Mouse (Mus musculus) midbrain, postnatal 0 days (tissue): ENCODE measurements around the gene Cpsf2. TPM values are rescaled to one million over a fixed set of nuclear protein-coding genes. Genes with fewer than 3 reads are reported as not detected.

ENCODE experiments used
- ATAC-seq: fragments of 200-750 bp; cut with Nextera tagmentation; 2 replicates; pipeline ENCODE4 v1.8.0; 2017; ENCODE audit warnings: moderate number of reproducible peaks, mild to moderate bottlenecking, moderate TSS enrichment, moderate library complexity; ENCODE audit not compliant: low FRiP score
- DNase-seq: peaks from one replicate; pipeline ENCODE4 v3.0.0-alpha.2; 2015; ENCODE audit warnings: low spot score
- H3K27ac ChIP-seq: fragments of 300-500 bp; sonication (generic); 2 replicates; pipeline ENCODE4 v1.5.1; 2014; ENCODE audit warnings: low read depth, mild to moderate bottlenecking, low read length, mixed read lengths
- H3K27me3 ChIP-seq: fragments of 300-500 bp; sonication (generic); 2 replicates; pipeline ENCODE4 v1.6.1; 2014; ENCODE audit warnings: low read length, control low read depth, mixed read lengths; ENCODE audit not compliant: insufficient read depth
- H3K36me3 ChIP-seq: fragments of 300-500 bp; sonication (generic); 2 replicates; pipeline ENCODE4 v1.6.1; 2014; ENCODE audit warnings: low read length, control low read depth, mixed read lengths; ENCODE audit not compliant: insufficient read depth
- H3K4me1 ChIP-seq: fragments of 300-500 bp; sonication (generic); 2 replicates; pipeline ENCODE4 v1.6.1; 2014; ENCODE audit warnings: mild to moderate bottlenecking, control low read depth, antibody characterized with exemption, low read length, mixed read lengths; ENCODE audit not compliant: insufficient read depth
- H3K4me2 ChIP-seq: fragments of 300-500 bp; sonication (generic); 2 replicates; pipeline ENCODE4 v1.6.1; 2014; ENCODE audit warnings: low read depth, mild to moderate bottlenecking, low read length, mixed read lengths; ENCODE audit not compliant: poor library complexity, severe bottlenecking
- H3K4me3 ChIP-seq: fragments of 300-500 bp; sonication (generic); 2 replicates; pipeline ENCODE4 v1.5.1; 2014; ENCODE audit warnings: low read depth, mild to moderate bottlenecking, low read length, moderate library complexity
- H3K9ac ChIP-seq: fragments of 300-500 bp; sonication (generic); replicated peaks from 2 replicates; pipeline ENCODE4 v1.6.1; 2014; ENCODE audit warnings: mild to moderate bottlenecking, low read length, moderate library complexity, mixed read lengths; ENCODE audit not compliant: poor library complexity, severe bottlenecking
- H3K9me3 ChIP-seq: fragments of 300-500 bp; sonication (generic); 2 replicates; pipeline ENCODE4 v1.6.1; 2016; ENCODE audit warnings: low read length, control low read depth
- CTCF ChIP-seq: IDR thresholded peaks from 2 replicates; pipeline ENCODE4 v1.5.1; 2016; ENCODE audit warnings: antibody characterized with exemption, mild to moderate bottlenecking
- WGBS: fragments of 180-500 bp; shearing (Covaris S2); extraction: QIAGEN DNeasy Blood & Tissue Kit; methylation state at CpG from one replicate; pipeline ENCODE4 v1.1.7; 2014; 5-methylcytosine and 5-hydroxymethylcytosine counted together
- polyA plus RNA-seq: library from polyadenylated mRNA; unstranded; fragments of >200 nt; fragmentation: Nextera tagmentation; extraction: Ambion mirVana; gene quantifications from 2 replicates; pipeline ENCODE4 v1.2.1, GENCODE M21; 2015
- total RNA-seq: library from RNA; depleted of rRNA; stranded (reverse); fragments of >200 nt; gene quantifications from 2 replicates; pipeline ENCODE4 v1.2.3, GENCODE M21; 2014

The Cpsf2 gene
- total and polyA plus RNA-seq, 2 experiments from 2014 or later: 25.5 to 28.0 TPM

DNA sequence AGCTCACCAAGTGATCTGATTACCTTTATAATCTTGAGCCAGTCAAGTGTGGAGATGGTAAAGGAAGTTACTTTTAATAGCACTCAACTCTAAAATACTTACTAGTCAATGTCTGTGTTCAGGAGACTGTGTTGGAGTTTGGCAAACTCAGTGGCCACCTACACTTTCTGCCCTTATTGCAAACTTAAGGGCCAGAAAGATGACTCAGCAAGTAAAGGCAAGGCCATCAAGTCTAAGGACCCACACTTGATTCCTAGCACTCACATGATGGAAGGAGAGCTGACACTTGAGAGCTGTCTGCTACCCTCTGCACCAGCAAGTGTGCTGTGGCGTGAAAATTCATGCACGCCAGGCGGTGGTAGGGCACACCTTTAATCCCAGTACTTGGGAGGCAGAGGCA is 3.6 kb upstream of the Cpsf2 start:
- no peak overlapping the region for H3K4me2 ChIP-seq
- H3K9ac ChIP-seq: no peak overlapping the region
- DNase-seq (no peak), ATAC-seq (no peak)
- H3K4me1 ChIP-seq: peaks cover 10% of the 10 kb centered on the region; the same call in 1 of the 2 replicates
- 92% methylated on average over 3 of the region's 3 CpGs for WGBS
- H3K9me3 ChIP-seq: no peaks in the 10 kb centered on the region
- H3K27me3 ChIP-seq: no peaks in the 10 kb centered on the region
- H3K27ac ChIP-seq: no peak overlapping the region
- no peak overlapping the region for H3K4me3 ChIP-seq
- TF ChIP-seq CTCF: no peak
- 0 out of 2 replicates have a peak, but pooled peaks cover 4% of the 10 kb centered on the region for H3K36me3 ChIP-seq

DNA sequence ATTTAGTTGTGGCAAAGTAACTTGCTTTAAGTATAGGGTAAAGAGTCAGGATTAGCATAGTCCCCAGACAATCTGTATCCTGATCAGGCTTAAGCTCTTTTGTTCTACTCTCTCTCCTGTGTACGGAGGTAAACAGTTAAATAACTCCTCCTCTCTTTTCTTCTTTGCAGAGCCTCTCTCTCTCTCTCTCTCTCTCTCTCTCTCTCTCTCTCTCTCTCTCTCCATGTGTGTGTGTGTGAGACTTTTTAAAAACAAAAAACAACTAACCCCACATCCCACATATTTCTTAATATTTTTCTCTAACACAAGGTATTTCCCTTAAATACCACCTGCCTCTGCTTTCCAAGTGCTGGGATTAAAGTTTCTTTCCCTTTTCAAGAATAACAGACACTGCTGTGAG is 1.2 kb upstream of the Cpsf2 start:
- peak overlapping the region; percentile 65 for H3K4me2 ChIP-seq
- peak overlapping the region; percentile 90; the same call in 1 of the 2 replicates for H3K27ac ChIP-seq
- ATAC-seq (no peak), DNase-seq (no peak)
- 4% methylated on average over 1 of the region's 1 CpGs for WGBS
- no peaks in the 10 kb centered on the region for H3K27me3 ChIP-seq
- peaks cover 12% of the 10 kb centered on the region; the same call in 1 of the 2 replicates for H3K4me1 ChIP-seq
- peak overlapping the region; percentile 64 for H3K4me3 ChIP-seq
- peak overlapping the region; percentile 72 for H3K9ac ChIP-seq
- no peaks in the 10 kb centered on the region for H3K9me3 ChIP-seq
- H3K36me3 ChIP-seq: no peaks in the 10 kb centered on the region
- TF ChIP-seq CTCF: no peak

DNA sequence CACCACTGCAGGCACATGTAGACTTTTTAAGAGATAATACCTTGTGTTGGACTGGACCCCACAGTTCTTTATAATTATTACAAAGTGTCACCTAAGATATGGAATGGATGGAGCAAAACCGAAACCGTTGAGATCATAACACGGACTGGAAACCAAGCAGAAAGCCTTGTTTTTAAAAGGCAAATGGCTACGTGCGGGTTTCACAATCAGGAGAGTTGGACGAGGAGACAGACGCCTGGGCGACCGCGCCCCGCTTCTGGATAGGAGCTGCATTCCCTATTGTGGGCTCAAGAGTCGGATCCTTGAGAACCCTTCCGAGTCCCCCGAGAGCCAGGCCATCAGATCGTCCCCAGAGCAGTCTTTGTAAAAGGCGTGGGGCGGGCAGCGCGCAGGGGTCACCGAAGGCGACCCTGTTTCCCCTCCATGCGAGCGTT is 604 bp upstream of the Cpsf2 start:
- Histone ChIP-seq H3K36me3 (no peaks in the 10 kb centered on the region), H3K9ac (peak overlapping the region; percentile 72), H3K27ac (peak overlapping the region; percentile 90), H3K4me2 (peak overlapping the region; percentile 65), H3K9me3 (no peaks in the 10 kb centered on the region), H3K4me3 (peak overlapping the region; percentile 64), H3K4me1 (peaks cover 12% of the 10 kb centered on the region; the same call in 1 of the 2 replicates), H3K27me3 (no peaks in the 10 kb centered on the region)
- no peak for TF ChIP-seq CTCF
- WGBS: under 1% methylated on average over 22 of the region's 23 CpGs
- no peak; the same call in 1 of the 2 replicates for ATAC-seq
- no peak for DNase-seq

DNA sequence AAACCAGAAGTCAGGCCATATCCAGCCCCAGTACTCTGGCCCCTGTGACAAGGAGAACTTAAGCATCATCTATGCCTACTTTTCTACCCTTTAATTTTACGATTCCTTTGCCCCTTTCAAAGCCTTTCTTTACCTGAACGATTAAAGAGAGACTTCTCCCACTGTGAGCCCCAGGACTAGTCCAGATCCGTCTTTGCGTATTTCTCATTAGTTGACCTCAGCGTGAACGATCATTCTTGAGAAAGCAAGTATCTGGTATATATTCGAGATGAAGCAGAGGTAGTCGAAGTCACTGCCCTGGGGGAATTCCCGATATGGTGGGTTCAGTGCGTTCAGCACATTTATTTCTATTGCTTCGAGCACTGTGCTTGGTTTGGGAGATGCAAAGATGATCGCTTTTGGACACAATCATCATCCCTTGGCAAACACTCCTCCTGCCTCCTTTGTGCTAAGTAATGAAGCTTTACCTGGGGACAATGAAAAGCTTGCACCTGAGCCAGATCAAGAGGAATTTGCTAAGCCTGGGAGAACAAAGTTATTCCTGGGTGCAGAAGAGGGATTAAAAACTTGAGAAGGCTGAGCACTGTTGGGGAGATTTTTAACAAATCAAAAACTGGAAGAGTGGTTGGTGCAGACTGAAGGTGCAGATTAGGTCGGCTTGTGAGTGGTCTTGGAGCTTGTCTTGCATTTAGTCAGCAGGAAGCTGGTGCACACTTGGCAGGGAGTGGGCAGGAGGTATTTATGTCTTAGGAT is 1.0 kb downstream of the Cpsf2 start:
- peak overlapping the region; percentile 64 for H3K4me3 ChIP-seq
- 14% methylated on average over 13 of the region's 13 CpGs for WGBS
- H3K9ac ChIP-seq: peak overlapping the region; percentile 72
- H3K36me3 ChIP-seq: no peaks in the 10 kb centered on the region
- peaks cover 12% of the 10 kb centered on the region; the same call in 1 of the 2 replicates for H3K4me1 ChIP-seq
- H3K9me3 ChIP-seq: no peaks in the 10 kb centered on the region
- DNase-seq: no peak
- no peak for TF ChIP-seq CTCF
- no peaks in the 10 kb centered on the region for H3K27me3 ChIP-seq
- peak overlapping the region; percentile 90 for H3K27ac ChIP-seq
- ATAC-seq: no peak
- peak overlapping the region; percentile 65 for H3K4me2 ChIP-seq

GRCm38 (mm10) chr12:101977404-101977915 is 1.7 kb downstream of the Cpsf2 start:
- TF ChIP-seq CTCF: no peak
- Histone ChIP-seq H3K27ac (no peak overlapping the region), H3K4me3 (no peak overlapping the region), H3K36me3 (no peaks in the 10 kb centered on the region; the same call in 1 of the 2 replicates), H3K4me2 (no peak overlapping the region; the same call in 1 of the 2 replicates), H3K9ac (no peak overlapping the region), H3K27me3 (no peaks in the 10 kb centered on the region), H3K9me3 (no peaks in the 10 kb centered on the region), H3K4me1 (peaks cover 12% of the 10 kb centered on the region; the same call in 1 of the 2 replicates)
- ATAC-seq (no peak), DNase-seq (no peak)
- 95% methylated on average over 10 of the region's 10 CpGs for WGBS

DNA sequence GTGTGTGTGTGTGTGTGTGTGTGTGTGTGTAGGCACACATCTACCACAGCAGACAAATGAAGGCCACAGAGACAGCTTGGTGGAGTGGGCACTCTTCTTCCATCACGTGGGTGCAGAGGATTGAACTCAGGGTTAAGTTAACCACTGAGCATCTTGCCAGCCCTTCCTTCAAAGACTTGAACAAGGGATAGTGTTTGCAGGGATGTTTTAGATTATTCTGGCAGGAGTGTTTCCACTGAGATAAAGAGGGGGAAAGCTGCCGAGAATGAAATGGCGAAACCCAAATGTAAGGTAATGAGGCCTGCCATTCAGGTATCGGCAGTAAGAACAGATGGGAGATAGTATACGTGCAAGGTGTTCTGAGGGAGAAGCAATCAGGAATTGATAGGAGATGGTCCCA is 2.4 kb downstream of the Cpsf2 start:
- H3K27ac ChIP-seq: no peak overlapping the region
- no peak for ATAC-seq
- 87% methylated on average over 5 of the region's 5 CpGs for WGBS
- peaks cover 6% of the 10 kb centered on the region for H3K36me3 ChIP-seq
- no peak for DNase-seq
- H3K9ac ChIP-seq: no peak overlapping the region
- no peak for TF ChIP-seq CTCF
- H3K9me3 ChIP-seq: no peaks in the 10 kb centered on the region
- H3K4me1 ChIP-seq: peaks cover 12% of the 10 kb centered on the region; the same call in 1 of the 2 replicates
- no peak overlapping the region for H3K4me2 ChIP-seq
- no peak overlapping the region for H3K4me3 ChIP-seq
- no peaks in the 10 kb centered on the region for H3K27me3 ChIP-seq
